Mouse (Mus musculus) layer of hippocampus, adult 18-20 months (tissue): Measurements from ENCODE around the gene Neu4. TPM values are rescaled to one million over a fixed set of nuclear protein-coding genes. Genes with fewer than 3 reads are reported as not detected.
"Not testable (repeated sequence)": the region's sequence is repeated elsewhere in the genome, so short reads cannot be mapped to it uniquely, and the experiment has no call there.

Source experiments
- DNase-seq, 2 experiments: peaks; one replicate each; pipeline ENCODE4 v3.0.0; 2022; ENCODE audit warnings: low spot score in 2 of 2
- long read RNA-seq: library from polyadenylated mRNA; stranded (forward); transcript quantifications from one replicate; pipeline ENCODE4 v2.0.0, GENCODE M21; 2021
- total RNA-seq, 2 experiments: library from RNA; stranded (reverse); gene quantifications; 2 replicates each; pipeline ENCODE4 v1.2.3; 2021

Gene Neu4
- total RNA-seq, result 1 to 10 TPM; 7.6 to 9.5 TPM
- long read RNA-seq, full-length matches to known transcripts, result 5 of 8 reads
- long read RNA-seq, partial matches to known transcripts, result 0 of 8 reads
- long read RNA-seq, other reads (novel, unspliced or antisense), result 3 of 8 reads

GRCm38 (mm10) chr1:94020151-94020550 is at the start of gene Neu4:
Gene Neu4, plus strand, starts transcription at chr1:94020451.
- no peak for DNase-seq

GRCm38 (mm10) chr1:93970797-93971196 is 49.5 kb upstream of the Neu4 start:
- DNase-seq, result not testable (repeated sequence)

DNA sequence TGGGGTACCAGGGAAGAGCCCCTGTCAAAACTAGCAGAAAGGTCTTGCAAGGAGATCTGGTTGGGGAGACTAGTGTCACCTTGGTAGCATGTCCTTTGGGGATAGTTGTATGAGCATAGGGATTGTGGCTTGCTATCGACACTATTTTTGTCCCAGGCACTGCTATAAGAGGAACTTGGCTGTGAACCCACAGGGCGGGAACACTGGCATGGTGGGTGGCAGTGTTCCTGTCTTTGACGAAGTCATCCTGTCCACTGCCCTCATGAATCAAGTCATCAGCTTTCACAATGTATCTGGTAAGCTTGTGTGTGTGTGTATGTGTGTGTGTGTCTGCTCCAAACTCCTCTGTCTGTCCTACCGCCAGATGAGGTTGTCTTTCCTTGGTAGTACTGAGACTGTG is 44.5 kb upstream of the Neu4 start:
- DNase-seq, result not testable (repeated sequence)

- not testable (repeated sequence) for DNase-seq
These were observed 42.0 kb upstream of the Neu4 start for GRCm38 (mm10) chr1:93978287-93978686.

DNA sequence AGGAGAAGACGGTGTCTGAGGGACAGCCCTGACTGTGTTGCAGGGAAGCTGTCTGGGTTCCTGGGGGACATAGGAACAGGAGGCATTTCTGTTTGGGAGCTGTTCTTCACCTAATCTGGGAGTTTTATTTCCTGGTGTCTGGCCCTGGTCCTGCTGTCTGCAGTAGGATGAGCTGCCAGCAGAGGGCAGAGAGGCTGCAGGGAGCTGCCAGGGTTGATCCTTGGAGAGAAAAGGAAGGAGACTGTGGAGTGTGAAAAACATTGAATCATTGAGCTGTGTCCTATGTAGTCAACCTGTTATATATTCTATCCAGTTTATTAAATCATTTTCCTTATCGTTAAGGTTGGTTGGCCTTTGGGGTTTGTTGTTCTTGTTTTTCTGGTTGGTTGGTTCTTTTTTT is 39.3 kb upstream of the Neu4 start:
- DNase-seq, result not testable (repeated sequence)

GRCm38 (mm10) chr1:93986167-93986566 is 34.1 kb upstream of the Neu4 start:
- DNase-seq, result no peak

DNA sequence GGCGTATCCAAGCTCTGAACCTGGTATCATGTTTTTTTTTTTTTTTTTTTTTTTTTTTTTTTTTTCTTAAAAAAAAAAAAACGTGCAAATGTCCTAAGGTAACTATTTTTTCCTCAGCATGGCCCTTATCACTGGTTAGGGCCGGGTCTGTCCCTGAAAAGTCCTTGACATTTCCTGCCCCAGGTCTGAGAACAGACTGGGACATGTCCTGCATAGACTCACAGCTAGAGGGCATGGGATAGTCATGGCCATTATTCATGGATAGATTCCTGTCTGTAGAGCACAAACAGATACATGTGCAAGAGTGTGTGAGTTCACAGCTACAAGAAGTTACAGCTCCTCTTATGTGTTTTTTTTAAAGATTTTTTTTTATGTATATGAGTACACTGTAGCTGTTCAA is 31.5 kb upstream of the Neu4 start:
- no peak for DNase-seq

- DNase-seq, result not testable (repeated sequence)
These were observed 30.0 kb upstream of the Neu4 start, which contains the start of gene Gal3st2c for GRCm38 (mm10) chr1:93990209-93990608. Gene Gal3st2c, plus strand, starts transcription at chr1:93990509.

- DNase-seq, result not testable (repeated sequence)
These were observed 29.2 kb upstream of the Neu4 start for GRCm38 (mm10) chr1:93991068-93991467.

DNA sequence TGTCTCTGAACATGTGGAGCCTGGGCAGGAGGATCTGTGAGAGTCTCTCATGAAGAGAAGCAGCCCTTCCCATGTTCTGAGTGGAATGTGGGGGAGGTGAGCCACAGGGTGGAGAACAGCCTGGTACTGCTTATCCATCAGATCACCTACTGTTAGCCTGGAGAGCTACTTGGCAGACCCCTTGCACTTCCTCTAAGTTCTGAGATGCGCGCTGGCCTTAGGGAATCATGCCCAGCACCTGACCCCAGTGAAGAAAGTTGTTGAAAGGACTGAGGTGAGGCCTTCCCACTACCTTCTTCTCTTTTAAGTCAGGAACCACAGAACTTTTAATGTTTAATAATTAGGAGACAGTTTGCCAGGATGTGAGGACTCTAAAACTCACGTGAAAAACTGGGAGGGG is 28.8 kb upstream of the Neu4 start:
- DNase-seq, result not testable (repeated sequence)

DNA sequence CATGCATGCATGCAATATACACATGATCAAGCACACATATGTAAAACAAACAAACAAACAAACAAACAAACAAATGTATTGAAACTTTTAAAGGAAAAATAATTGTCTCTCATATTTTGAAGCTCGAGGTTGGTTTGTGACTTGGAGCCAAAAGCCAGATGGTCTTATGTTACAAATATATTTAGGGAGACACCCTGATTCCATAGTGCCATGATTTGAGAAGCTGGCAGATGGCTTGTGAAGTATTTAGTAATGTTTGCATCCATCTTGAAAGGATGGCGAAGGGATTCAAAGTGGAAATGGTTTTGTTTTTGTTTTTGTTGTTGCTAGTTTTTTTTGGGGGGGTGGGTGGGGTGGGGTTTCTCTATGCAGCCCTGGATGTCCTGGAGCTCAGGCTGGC is 19.2 kb upstream of the Neu4 start:
- DNase-seq, result no peak

GRCm38 (mm10) chr1:94005954-94006506 is 14.2 kb upstream of the Neu4 start:
- not testable (repeated sequence) for DNase-seq

DNA sequence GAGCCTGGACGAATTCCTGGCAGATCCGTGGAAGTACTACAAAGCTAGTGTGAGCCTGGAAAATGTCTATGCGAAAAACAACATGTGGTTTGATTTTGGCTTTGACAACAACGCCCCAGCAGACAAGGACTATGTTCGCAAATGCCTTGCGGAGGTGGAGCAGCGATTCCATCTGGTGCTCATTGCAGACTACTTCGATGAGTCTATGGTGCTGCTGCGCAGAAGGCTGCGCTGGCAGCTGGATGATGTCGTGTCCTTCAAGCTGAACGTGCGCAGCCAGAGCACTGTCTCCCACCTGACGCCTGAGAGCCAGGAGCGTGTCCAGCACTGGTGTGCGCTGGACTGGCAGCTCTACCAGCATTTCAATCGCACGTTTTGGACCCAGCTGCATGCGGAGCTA is 11.4 kb upstream of the Neu4 start:
- DNase-seq, result peak; percentile 82 to 94

GRCm38 (mm10) chr1:94011643-94012042 is 8.6 kb upstream of the Neu4 start:
- no peak for DNase-seq

DNA sequence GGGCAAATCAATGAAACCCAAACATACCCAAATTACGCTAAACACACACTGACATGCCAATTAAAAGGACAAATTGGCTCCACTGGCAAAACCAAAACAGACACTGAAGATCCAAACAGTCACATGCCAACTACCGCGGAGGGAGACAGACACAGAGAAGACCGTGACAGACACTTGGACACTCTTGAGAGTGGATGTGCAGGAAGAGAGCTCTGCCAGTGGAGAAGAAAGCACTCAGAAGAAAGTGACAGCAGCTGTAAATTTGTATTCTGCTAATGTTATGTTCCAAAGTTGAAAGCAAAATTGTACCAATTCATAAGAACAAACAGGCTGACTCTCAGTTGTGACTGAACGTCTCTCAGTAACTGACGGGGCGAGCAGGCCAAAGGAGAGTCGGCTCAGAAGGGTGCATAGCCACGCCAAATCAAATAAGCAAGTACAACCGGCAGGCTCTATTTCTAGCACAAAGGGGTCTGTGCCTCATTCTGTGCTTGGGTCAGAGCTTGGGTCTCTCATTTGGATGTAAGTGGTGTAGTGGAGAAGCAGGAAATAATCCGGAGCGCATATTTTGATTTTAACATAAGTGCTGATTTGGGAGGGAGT is 7.4 kb downstream of the Neu4 start:
- DNase-seq, result no peak

DNA sequence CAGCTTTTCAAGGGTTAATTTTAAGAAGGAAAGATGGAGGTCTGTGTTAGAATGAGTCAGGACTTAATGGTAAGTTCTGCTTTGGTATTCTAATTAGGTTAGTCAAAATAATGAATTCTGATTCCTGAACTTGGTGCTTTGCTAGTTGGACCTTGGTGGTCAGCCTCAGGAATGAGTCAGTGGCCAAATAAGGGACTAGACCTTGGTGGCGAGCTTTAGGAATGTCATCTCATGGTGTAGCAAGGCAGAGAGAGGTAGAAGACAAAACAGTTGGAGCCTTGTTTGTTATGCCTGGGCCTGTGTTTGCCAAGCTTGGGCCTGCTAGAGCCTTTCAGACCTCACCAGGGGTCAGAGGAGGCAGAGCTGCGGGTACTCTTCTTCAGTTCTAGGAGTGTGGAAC is 8.5 kb downstream of the Neu4 start:
- DNase-seq, result no peak

- DNase-seq, result no peak
These were observed 12.9 kb downstream of the Neu4 start for GRCm38 (mm10) chr1:94033075-94033602.

- DNase-seq, result peak; percentile 76 to 89
These were observed 14.9 kb downstream of the Neu4 start for GRCm38 (mm10) chr1:94034984-94035743.

DNA sequence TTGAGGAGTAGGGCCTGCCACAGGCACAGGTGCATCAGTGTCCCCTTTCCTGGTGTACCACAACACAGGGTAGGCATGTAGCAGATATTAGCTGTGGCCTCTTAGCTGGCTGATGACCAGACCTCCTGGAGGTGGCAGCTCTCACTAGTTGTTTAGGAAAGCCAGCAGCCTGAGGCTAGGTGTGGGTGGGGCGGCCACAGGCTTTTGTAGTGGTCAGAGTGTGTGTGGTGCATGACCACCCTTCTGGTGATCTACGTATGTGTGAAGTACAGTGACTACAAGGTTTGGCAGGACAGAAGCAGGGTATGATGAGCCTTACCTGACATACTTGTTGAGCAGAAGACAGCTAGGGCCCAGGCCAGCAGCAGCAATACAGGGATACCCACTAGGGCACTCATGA is 20.1 kb downstream of the Neu4 start:
- DNase-seq, result no peak

DNA sequence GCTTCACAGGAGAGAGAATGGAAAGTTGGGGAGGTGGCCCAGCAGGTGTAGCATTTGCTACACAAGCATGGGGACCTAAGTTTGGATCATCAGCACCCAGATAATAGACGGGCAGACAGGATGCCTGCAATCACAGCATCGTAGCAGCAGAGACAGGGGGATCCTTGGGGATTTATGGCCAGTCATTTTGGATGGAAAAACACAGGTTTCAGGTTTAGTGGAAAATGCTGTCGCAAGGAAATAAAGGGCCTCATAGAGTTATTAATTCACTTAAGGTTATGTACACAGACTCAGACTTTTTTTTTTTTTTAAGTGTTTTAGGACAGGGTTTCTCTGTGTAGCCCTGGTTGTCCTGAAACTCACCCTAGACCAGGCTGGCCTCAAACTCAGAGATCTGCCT is 25.3 kb downstream of the Neu4 start:
- no peak for DNase-seq

- no peak for DNase-seq
These were observed 26.3 kb downstream of the Neu4 start for GRCm38 (mm10) chr1:94046544-94046943.

DNA sequence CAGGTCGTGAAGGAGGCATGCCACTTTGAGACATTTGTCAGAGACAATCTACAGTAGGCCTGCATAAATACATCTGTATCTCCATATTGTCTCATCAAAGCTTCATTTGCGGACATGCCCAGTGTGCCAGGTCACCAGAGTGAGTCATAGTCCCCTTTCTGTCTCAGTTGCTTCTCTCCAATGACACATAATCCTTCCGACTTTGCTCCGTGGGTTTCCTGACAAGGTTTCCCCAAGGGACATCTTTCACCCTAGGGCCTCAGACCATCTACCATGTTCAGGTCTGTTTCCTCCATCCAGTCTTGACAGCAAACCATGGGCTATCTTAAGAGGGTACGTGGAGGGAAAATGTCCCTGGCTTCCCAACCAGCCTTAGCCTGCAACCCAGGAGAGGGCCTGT is 30.9 kb downstream of the Neu4 start:
- no peak for DNase-seq
